Mouse (Mus musculus) intestine, embryonic 14.5 days (tissue): ENCODE measurements around the gene Eif2s3x. TPM values are rescaled to one million over a fixed set of nuclear protein-coding genes. Genes with fewer than 3 reads are reported as not detected.

ENCODE experiments used
- ATAC-seq: fragments of 200-750 bp; cut with Nextera tagmentation; replicated peaks from 2 replicates; pipeline ENCODE4 v1.8.0; 2017; ENCODE audit warnings: low read depth, moderate number of reproducible peaks, moderate TSS enrichment, moderate library complexity; ENCODE audit not compliant: low FRiP score, low TSS enrichment
- DNase-seq: peaks from one replicate; pipeline ENCODE4 v3.0.0-alpha.2; 2018; ENCODE audit warnings: low spot score
- H3K27ac ChIP-seq: fragments of 300-500 bp; sonication (generic); 2 replicates; pipeline ENCODE4 v1.5.1; 2014; ENCODE audit warnings: low read depth, mild to moderate bottlenecking, control low read depth
- H3K27me3 ChIP-seq: fragments of 300-500 bp; sonication (generic); replicated peaks from 2 replicates; pipeline ENCODE4 v1.6.1; 2014; ENCODE audit warnings: low read length, control low read depth; ENCODE audit not compliant: control insufficient read depth, insufficient read depth
- H3K36me3 ChIP-seq: fragments of 300-500 bp; sonication (generic); 2 replicates; pipeline ENCODE4 v1.6.1; 2014; ENCODE audit warnings: low read length, control low read depth; ENCODE audit not compliant: control insufficient read depth, insufficient read depth
- H3K4me1 ChIP-seq: fragments of 300-500 bp; sonication (generic); replicated peaks from 2 replicates; pipeline ENCODE4 v1.6.1; 2014; ENCODE audit warnings: low read length, control low read depth, mixed read lengths; ENCODE audit not compliant: control insufficient read depth, insufficient read depth
- H3K4me2 ChIP-seq: fragments of 300-500 bp; sonication (generic); 2 replicates; pipeline ENCODE4 v1.6.1; 2014; ENCODE audit warnings: low read length
- H3K4me3 ChIP-seq: fragments of 300-500 bp; sonication (generic); 2 replicates; pipeline ENCODE4 v1.5.1; 2014; ENCODE audit warnings: low read depth, low read length, control low read depth, mixed read lengths
- H3K9ac ChIP-seq: fragments of 300-500 bp; sonication (generic); 2 replicates; pipeline ENCODE4 v1.6.1; 2014; ENCODE audit warnings: mild to moderate bottlenecking, low read length
- H3K9me3 ChIP-seq: fragments of 300-500 bp; sonication (generic); 2 replicates; pipeline ENCODE4 v1.6.1; 2016; ENCODE audit warnings: low read length, control low read depth; ENCODE audit not compliant: control insufficient read depth
- WGBS: fragments of 180-500 bp; shearing (Covaris S2); extraction: QIAGEN DNeasy Blood & Tissue Kit; methylation state at CpG from one replicate; pipeline ENCODE4 v1.1.7; 2014; 5-methylcytosine and 5-hydroxymethylcytosine counted together
- polyA plus RNA-seq: library from polyadenylated mRNA; unstranded; fragments of >200 nt; fragmentation: Nextera tagmentation; extraction: Ambion mirVana; gene quantifications from 2 replicates; pipeline ENCODE4 v1.2.1, GENCODE M21; 2014

Eif2s3x gene
- polyA plus RNA-seq, 1 experiment from 2014 or later = 75.5 TPM

DNA sequence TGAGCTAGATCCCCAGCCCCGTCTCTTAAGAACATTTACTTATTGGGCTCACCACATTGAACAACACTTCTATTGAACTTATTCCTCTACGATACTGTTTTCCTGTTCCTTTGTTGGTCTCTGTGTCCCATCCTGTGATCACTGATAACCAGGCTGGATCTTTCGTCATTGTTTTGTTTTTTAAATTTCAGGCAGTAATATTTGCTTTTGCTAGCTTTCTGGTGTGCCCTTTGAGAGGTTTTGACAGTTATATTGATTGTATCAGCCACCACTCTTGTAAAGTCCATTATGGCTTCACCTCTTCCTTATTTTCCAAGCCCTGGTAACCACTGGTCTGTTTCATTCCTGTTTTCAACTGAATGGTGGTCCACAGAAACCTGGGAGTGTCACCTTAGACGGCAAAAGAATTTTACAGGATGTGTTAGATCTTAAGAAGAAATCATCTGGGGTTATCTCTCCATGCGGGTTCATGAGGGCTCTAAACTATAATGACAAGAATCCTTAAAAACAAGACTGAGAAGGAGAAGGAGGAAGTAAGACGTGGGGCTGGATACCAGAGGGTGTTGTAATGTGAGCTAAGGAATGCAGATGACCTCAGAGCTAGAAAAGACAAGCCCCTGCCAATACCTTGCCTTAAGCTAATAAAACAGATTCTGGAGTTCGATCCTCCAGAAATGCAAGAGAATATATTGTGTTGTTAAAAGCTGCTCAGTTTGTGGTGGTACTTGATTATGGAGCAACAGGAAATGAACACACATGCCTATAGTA is 70.5 kb downstream of the Eif2s3x start:
- 61% methylated on average over 7 of the region's 7 CpGs for WGBS
- Histone ChIP-seq H3K4me3 (no peak overlapping the region), H3K4me1 (no peaks in the 10 kb centered on the region), H3K27ac (no peak overlapping the region), H3K9ac (no peak overlapping the region), H3K4me2 (no peak overlapping the region), H3K36me3 (no peaks in the 10 kb centered on the region), H3K27me3 (peaks cover 25% of the 10 kb centered on the region; the same call in 1 of the 2 replicates), H3K9me3 (no peaks in the 10 kb centered on the region)
- ATAC-seq (no peak), DNase-seq (no peak)

DNA sequence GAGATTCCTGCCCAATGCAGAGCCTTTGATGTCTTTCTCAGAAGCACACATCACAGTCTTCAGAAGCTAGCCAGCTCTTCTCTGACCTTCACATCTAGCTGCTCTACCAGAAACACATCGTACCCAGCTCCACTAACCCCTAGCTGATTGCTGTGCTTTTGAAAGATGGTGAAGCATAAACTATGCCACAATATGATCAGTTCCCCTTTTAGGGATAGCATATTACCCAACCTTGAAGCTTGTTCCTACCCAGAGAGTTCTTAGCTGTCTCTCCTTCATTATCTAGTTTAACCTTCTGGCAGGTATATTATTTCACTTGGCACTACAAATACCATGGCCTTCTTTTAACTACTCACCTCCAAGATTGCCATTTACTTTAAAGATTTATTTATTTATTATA is 72.6 kb downstream of the Eif2s3x start:
- Histone ChIP-seq H3K27me3 (peaks cover 18% of the 10 kb centered on the region; the same call in 1 of the 2 replicates), H3K9ac (no peak overlapping the region), H3K4me1 (no peaks in the 10 kb centered on the region), H3K27ac (no peak overlapping the region), H3K9me3 (no peaks in the 10 kb centered on the region), H3K4me3 (no peak overlapping the region), H3K36me3 (no peaks in the 10 kb centered on the region), H3K4me2 (no peak overlapping the region)
- WGBS = 72% methylated on average over 1 of the region's 1 CpGs
- no peak for DNase-seq
- no peak for ATAC-seq

Other genes starting within 250 kb of the Eif2s3x start
- gene AU015836, start 244.2 kb downstream of the Eif2s3x start, polyA plus RNA-seq = 0.14 and 0.19 TPM in 2 replicates
- gene Zfx, start 89.2 kb downstream of the Eif2s3x start, polyA plus RNA-seq = 30.0 and 32.8 TPM in 2 replicates
- 10.4 and 11.6 TPM in 2 replicates for gene Klhl15, start 21.7 kb upstream of the Eif2s3x start, polyA plus RNA-seq
- gene Fam90a1b, start 153.9 kb upstream of the Eif2s3x start, polyA plus RNA-seq = 0.12 TPM in 1 of 2 replicates, not detected in the other
- gene Apoo, start 154.3 kb upstream of the Eif2s3x start, polyA plus RNA-seq = 81.8 and 84.8 TPM in 2 replicates